Mouse (Mus musculus) heart, embryonic 11.5 days (tissue): ENCODE measurements around the gene Cort. TPM values are rescaled to one million over a fixed set of nuclear protein-coding genes. Genes with fewer than 3 reads are reported as not detected.

Source experiments
- ATAC-seq: fragments of 200-750 bp; cut with Nextera tagmentation; replicated peaks from 2 replicates; pipeline ENCODE4 v1.8.0; 2017; ENCODE audit warnings: moderate library complexity; ENCODE audit not compliant: insufficient number of reproducible peaks, low FRiP score, low TSS enrichment
- H3K27ac ChIP-seq: fragments of 300-500 bp; sonication (generic); 2 replicates; pipeline ENCODE4 v1.5.1; 2014; ENCODE audit warnings: mild to moderate bottlenecking, low read depth, low read length
- H3K27me3 ChIP-seq: fragments of 300-500 bp; sonication (generic); 2 replicates; pipeline ENCODE4 v1.6.1; 2014; ENCODE audit warnings: mild to moderate bottlenecking, low read length, mixed read lengths; ENCODE audit not compliant: control insufficient read depth, insufficient read depth
- H3K36me3 ChIP-seq: fragments of 300-500 bp; sonication (generic); 2 replicates; pipeline ENCODE4 v1.6.1; 2014; ENCODE audit warnings: mild to moderate bottlenecking, low read length, moderate library complexity, mixed read lengths; ENCODE audit not compliant: control insufficient read depth, insufficient read depth
- H3K4me1 ChIP-seq: fragments of 300-500 bp; sonication (generic); 2 replicates; pipeline ENCODE4 v1.6.1; 2014; ENCODE audit warnings: low read length; ENCODE audit not compliant: control insufficient read depth, insufficient read depth
- H3K4me2 ChIP-seq: fragments of 300-500 bp; sonication (generic); 2 replicates; pipeline ENCODE4 v1.6.1; 2014; ENCODE audit warnings: mild to moderate bottlenecking, moderate library complexity
- H3K4me3 ChIP-seq: fragments of 300-500 bp; sonication (generic); 2 replicates; pipeline ENCODE4 v1.5.1; 2014; ENCODE audit warnings: low read depth, low read length
- H3K9ac ChIP-seq: fragments of 300-500 bp; sonication (generic); 2 replicates; pipeline ENCODE4 v1.6.1; 2014; ENCODE audit warnings: mild to moderate bottlenecking, low read depth, low read length, moderate library complexity
- H3K9me3 ChIP-seq: fragments of 300-500 bp; sonication (generic); replicated peaks from 2 replicates; pipeline ENCODE4 v1.6.1; 2016; ENCODE audit warnings: low read length; ENCODE audit not compliant: control insufficient read depth
- WGBS: fragments of 180-500 bp; shearing (Covaris S2); extraction: QIAGEN DNeasy Blood & Tissue Kit; methylation state at CpG from one replicate; pipeline ENCODE4 v1.1.7; 2014; ENCODE audit not compliant: insufficient replicate concordance; 5-methylcytosine and 5-hydroxymethylcytosine counted together
- polyA plus RNA-seq: library from polyadenylated mRNA; unstranded; fragments of >200 nt; fragmentation: Nextera tagmentation; extraction: Ambion mirVana; gene quantifications from 2 replicates; pipeline ENCODE4 v1.2.1, GENCODE M21; 2014

The Cort gene
- polyA plus RNA-seq, 1 experiment from 2014 or later = 0.24 TPM

DNA sequence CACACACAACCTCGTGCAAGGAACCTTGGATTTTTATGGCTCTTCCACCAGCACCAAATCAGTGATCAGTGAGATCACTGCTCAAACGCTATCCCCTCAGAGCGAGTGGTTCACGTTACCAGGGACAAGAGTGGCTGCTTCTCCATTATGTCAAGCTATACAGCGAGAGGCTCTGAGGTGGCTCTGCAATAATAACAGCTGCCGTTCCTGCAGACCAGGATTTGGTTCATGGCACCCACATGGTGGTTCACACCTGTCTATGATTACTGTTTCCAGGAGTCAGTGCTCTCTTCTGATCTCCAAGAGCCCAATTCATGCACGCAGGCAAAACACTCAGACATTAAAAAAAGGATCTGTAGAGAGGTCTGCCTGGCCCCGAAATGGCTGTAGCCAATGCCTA lies 12.0 kb upstream of the Cort start:
- ATAC-seq = no peak
- H3K27ac ChIP-seq = no peak overlapping the region

DNA sequence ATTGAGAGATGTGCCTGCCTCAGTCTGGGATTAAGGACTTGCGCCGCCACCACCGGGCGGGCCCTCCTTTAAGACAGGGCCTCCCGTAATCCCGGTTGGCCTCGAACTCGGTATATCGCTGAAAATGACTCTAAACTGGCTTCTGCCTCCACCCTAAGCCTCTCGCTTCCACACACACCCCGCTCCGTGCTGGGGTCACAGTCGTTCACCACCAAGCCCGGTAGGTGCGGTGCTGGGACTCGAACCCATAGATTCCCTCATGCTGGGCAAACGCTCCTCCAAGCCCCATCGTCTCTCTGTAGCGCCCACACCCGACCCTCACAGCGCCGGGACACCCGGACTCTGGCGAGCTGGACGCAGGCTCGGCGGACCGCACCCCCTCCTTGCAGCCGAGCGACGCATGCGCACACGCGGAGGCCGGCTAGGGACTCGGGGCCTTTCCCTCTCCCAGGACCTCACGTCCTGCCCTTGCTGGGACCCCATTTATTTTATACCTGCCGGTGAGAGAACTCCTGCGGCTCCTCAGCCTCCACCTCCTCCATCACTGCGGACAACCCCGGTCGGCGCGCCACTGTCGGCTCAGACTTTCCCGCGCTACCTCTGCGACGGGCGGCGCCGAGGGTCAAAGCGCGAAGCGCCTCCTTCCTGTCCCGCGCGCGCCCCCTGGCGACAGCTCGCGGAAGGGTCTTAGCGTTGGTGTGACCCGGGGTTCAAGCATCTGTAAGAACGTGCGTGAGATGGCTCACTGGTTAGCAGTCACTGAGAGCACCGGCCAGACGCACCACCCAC lies 10.6 kb upstream of the Cort start, which contains the start of gene Cenps:
Gene Cenps, minus strand, starts transcription at position 648 of the 789 bp plus-strand sequence.
- Histone ChIP-seq H3K4me3 (peak within 1 kb of the TSS; percentile 50), H3K27ac (peak within 1 kb of the TSS; percentile 83), H3K9ac (peak within 1 kb of the TSS; percentile 63), H3K4me1 (no peaks in the 10 kb centered on the region), H3K9me3 (no peaks in the 10 kb centered on the region), H3K27me3 (no peaks in the 10 kb centered on the region), H3K4me2 (peak within 1 kb of the TSS; percentile 68), H3K36me3 (no peaks in the 10 kb centered on the region)
- WGBS = 1% methylated on average over 68 of the region's 68 CpGs
- ATAC-seq = peak; percentile 81

More for the DNA sequence above, 12.0 kb upstream of the Cort start:
- Histone ChIP-seq H3K4me3 (no peak overlapping the region), H3K9me3 (no peaks in the 10 kb centered on the region), H3K4me1 (no peaks in the 10 kb centered on the region), H3K36me3 (no peaks in the 10 kb centered on the region), H3K4me2 (no peak overlapping the region), H3K9ac (no peak overlapping the region), H3K27me3 (no peaks in the 10 kb centered on the region)
- 77% methylated on average over 8 of the region's 8 CpGs for WGBS

DNA sequence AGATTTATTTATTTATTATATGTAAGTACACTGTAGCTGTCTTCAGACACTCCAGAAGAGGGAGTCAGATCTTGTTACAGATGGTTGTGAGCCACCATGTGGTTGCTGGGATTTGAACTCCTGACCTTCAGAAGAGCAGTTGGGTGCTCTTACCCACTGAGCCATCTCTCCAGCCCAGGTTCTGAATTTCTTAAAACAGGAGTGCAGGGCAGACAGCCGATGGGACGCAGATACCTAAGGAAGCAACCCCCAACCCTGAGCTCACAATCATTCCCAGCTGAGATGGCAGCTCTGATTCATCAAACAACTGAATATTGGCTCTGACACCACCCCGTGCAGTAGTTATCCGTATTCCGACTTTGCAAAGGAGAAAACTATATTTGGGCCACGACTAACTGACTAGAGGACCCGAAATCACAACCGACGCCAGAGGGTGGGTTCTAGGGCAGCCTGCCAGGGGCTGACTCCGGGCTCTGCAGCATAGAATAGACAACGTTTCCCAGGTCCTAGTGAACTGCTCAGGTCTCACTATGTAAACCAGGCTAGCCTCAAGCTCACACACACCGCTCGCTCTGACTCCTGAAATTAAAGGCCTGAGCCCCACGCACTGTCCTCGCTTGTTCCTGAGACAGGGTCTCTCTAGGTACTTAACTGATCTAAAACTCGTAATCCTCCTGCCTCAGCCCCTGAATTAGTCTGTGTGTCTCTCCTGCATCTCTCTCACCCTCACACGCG lies 9.7 kb upstream of the Cort start:
- Histone ChIP-seq H3K9ac (peak overlapping the region; percentile 63; the same call in 1 of the 2 replicates), H3K9me3 (no peaks in the 10 kb centered on the region), H3K4me3 (peak overlapping the region; percentile 50), H3K36me3 (peaks cover 5% of the 10 kb centered on the region; the same call in 1 of the 2 replicates), H3K27ac (no peak overlapping the region), H3K4me1 (no peaks in the 10 kb centered on the region), H3K4me2 (peak overlapping the region; percentile 68), H3K27me3 (no peaks in the 10 kb centered on the region)
- no peak for ATAC-seq
- WGBS = 66% methylated on average over 18 of the region's 18 CpGs

DNA sequence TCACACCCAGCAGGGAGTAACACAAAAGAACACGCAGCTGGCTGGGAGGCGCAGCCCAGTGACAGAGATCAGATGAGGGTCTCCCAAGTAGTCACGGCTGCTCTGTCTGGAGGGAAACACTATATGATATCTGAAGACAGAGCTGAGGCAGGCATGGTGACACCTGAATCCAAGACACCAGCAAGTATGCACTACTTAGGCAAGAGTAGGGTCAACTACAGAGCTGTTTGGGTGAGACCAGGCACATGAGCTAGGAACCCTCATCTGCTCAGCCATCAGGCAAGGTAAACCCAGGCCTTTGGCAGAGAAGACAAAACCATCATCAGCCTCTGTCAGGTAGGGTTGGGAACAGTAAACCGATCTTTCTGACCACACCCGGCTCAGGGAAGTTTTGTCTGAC lies 6.8 kb upstream of the Cort start:
- no peak for ATAC-seq

DNA sequence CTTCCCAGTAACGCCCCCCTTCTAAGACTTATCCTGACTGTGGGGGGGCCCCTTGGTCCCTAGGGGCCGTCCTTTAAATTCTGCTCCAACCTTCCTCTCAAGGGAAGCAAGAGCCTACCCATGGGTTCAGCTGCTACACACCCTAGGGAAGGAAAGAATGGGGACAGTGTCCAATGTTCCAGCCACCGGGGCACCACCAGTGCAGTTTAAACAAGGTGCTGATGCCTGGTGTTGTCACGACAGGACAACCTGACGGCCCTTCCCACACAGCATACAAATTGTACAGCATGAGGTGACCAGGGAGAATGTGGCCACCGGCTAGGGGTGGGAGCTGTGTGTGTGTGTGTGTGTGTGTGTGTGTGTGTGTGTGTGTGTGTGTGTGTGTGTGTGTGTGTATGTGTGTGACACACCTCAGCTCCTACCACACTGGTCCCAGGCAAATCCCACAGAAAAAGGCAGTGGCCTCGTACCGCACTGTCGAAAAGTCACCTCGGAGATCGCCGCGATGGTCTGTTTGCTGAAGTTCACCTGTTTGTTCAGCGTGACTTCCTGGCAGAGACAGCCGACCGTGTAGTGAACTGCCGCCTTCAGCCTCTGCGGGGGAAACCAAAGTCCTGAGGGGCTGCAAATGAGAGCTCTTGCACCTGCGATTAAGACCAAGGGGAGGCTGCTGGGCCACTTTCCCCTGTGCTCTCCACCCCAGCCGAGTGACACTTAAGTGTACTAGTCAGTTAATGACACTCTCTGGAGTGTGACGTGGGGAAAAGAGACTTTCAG lies 5.4 kb upstream of the Cort start:
- Histone ChIP-seq H3K4me3 (no peak overlapping the region), H3K27ac (no peak overlapping the region), H3K9ac (no peak overlapping the region), H3K4me1 (no peaks in the 10 kb centered on the region), H3K27me3 (no peaks in the 10 kb centered on the region), H3K9me3 (no peaks in the 10 kb centered on the region), H3K4me2 (no peak overlapping the region), H3K36me3 (peaks cover 6% of the 10 kb centered on the region; the same call in 1 of the 2 replicates)
- WGBS = 83% methylated on average over 21 of the region's 21 CpGs
- ATAC-seq = no peak

More for the DNA sequence above, 6.8 kb upstream of the Cort start:
- Histone ChIP-seq H3K36me3 (peaks cover 6% of the 10 kb centered on the region; the same call in 1 of the 2 replicates), H3K27ac (no peak overlapping the region), H3K4me3 (no peak overlapping the region), H3K27me3 (no peaks in the 10 kb centered on the region), H3K4me1 (no peaks in the 10 kb centered on the region), H3K4me2 (no peak overlapping the region), H3K9ac (no peak overlapping the region), H3K9me3 (no peaks in the 10 kb centered on the region)
- 81% methylated on average over 5 of the region's 5 CpGs for WGBS

DNA sequence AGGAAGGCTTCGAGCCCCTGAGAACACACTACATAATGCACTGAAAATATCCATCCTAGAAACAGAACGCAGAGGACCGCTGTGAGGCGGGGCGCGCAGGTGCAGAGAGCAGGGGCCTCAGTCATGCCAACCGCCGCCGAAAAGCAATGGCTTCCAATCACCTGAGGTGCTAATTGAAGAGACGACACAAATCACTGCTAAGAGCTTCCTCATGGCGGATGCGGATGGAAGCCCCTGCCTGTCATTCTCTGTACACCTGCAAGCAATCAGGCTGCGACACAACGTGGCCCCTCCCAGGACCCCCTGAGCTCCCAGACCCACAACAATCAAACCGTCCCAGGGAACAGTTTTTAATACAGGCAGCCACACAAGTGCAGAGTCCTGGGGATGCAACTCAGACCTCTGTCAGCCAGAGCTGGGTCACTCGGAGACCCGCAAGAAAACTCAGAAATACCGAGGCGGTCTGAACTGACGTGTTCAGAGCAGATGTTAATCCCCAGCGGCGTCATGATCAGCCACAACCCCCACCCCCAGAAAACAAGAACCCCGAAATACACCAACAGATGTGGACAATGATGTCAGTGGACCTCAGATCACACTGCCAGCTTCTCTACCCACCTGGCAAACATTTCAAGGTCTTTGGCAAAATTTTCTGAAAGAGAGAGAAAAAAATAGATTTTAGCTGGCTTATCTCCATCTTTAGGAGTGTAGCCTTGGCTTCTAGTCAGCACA lies 4.6 kb upstream of the Cort start:
- 88% methylated on average over 23 of the region's 23 CpGs for WGBS
- Histone ChIP-seq H3K9ac (no peak overlapping the region), H3K27me3 (no peaks in the 10 kb centered on the region), H3K27ac (no peak overlapping the region), H3K9me3 (no peaks in the 10 kb centered on the region), H3K4me1 (no peaks in the 10 kb centered on the region), H3K4me3 (no peak overlapping the region), H3K36me3 (peaks cover 6% of the 10 kb centered on the region; the same call in 1 of the 2 replicates), H3K4me2 (no peak overlapping the region)
- ATAC-seq = no peak

DNA sequence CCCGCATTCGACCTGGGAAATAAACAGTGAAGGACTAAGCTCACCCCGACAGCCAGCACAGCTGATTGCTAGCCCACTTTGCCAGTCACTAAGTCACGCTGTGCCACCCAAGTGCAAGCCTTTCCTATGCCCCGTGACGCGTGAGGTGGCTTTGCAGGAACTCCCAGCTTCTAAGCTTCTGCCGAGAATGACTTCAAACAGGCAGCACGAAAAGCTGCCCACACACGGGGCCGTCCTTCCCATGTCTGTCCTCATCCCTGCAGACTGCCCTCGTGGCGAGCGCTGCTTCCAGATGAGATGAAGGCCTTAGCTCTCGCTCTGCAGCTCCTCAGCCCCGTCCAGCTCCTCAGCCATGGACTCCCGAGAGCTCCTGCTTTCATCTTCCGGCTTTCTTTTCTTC lies 1.9 kb upstream of the Cort start:
- Histone ChIP-seq H3K4me3 (no peak overlapping the region), H3K9ac (no peak overlapping the region), H3K9me3 (no peaks in the 10 kb centered on the region), H3K4me2 (no peak overlapping the region), H3K36me3 (peaks cover 6% of the 10 kb centered on the region; the same call in 1 of the 2 replicates), H3K27me3 (no peaks in the 10 kb centered on the region), H3K27ac (no peak overlapping the region), H3K4me1 (no peaks in the 10 kb centered on the region)
- 79% methylated on average over 18 of the region's 18 CpGs for WGBS
- no peak for ATAC-seq

DNA sequence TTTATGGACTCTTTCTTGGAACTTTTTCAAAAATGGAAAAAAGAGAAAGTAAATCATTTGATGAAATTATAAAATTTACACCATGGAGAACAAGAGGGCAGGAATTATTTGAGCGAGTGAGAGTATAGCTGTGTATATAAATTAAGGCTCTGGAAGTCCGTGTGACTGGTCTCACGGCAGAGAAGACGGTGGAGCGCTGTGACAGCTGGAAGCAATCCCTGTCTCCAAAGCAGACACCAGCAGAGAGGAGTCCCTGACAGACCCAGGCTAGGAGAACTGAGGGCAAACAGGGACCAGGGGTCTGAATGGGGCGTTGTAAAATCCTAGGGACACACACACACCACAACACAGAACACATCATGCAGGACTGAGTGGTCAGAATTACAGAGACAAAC lies 451 bp downstream of the Cort start:
- Histone ChIP-seq H3K4me3 (no peak overlapping the region), H3K36me3 (no peaks in the 10 kb centered on the region), H3K9me3 (no peaks in the 10 kb centered on the region), H3K27me3 (no peaks in the 10 kb centered on the region), H3K4me2 (no peak overlapping the region), H3K4me1 (no peaks in the 10 kb centered on the region), H3K9ac (no peak overlapping the region), H3K27ac (no peak overlapping the region)
- 74% methylated on average over 6 of the region's 6 CpGs for WGBS
- ATAC-seq = no peak
